ENCODE assay signal across 10 mouse cellular contexts in genomic region chr15:103011928-103012486, GRCm38 (mm10). TPM values are rescaled to one million over a fixed set of nuclear protein-coding genes. Genes with fewer than 3 reads are reported as not detected.
DNase-seq lines count a peak whose midpoint lies in the region; ATAC-seq and TF ChIP-seq lines count a peak whose summit lies in the region.
"Had no signal": no experiment of that assay in that cellular context is flagged by ENCODE, and none has a peak within 500 bp of the region (broad histone marks: within the 10 kb centered on the region; RNA-seq: fewer than 3 reads in every experiment).

No protein-coding gene starts in this region.

- TF ChIP-seq EP300 in liver, postnatal 0 days (IDR thresholded peaks at IDR 0.05; ENCODE audit: low read depth): no peak

- H3K9ac ChIP-seq in liver, embryonic 11.5 days (ENCODE audit: low read depth, low read length): peak overlapping the region; percentile 46
- H3K9ac ChIP-seq in liver, postnatal 0 days (replicated peaks): no peak overlapping the region
- peak overlapping the region; percentile 48 for H3K9ac ChIP-seq in intestine, embryonic 15.5 days
- peak overlapping the region; percentile 16; the same call in 1 of the 2 replicates for H3K9ac ChIP-seq in stomach, embryonic 15.5 days

- peak; percentile 43 for DNase-seq in embryo, embryonic 10 days (ENCODE audit: low spot score)
- no peak for DNase-seq in embryo, embryonic 9.5 days (ENCODE audit: extremely low spot score)
- DNase-seq in liver, embryonic 11.5 days (ENCODE audit: low spot score): no peak
- no peak for DNase-seq in liver, postnatal 0 days
- no peak for DNase-seq in layer of hippocampus, adult 9-10 months (ENCODE audit: low spot score)
- DNase-seq in frontal cortex, postnatal 36 days (ENCODE audit: low spot score in 2 of 2): no peak

- H3K4me1 ChIP-seq in liver, embryonic 11.5 days (replicated peaks; ENCODE audit: control insufficient read depth, insufficient read depth, low read length): no peaks in the 10 kb centered on the region
- no peaks in the 10 kb centered on the region for H3K4me1 ChIP-seq in liver, postnatal 0 days (ENCODE audit: insufficient read depth)
- H3K4me1 ChIP-seq in intestine, embryonic 15.5 days (replicated peaks): peaks cover 29% of the 10 kb centered on the region
- peaks cover 21% of the 10 kb centered on the region for H3K4me1 ChIP-seq in stomach, embryonic 15.5 days

- H3K27me3 ChIP-seq in liver, embryonic 11.5 days (replicated peaks; ENCODE audit: control insufficient read depth, insufficient read depth, low read length): peaks cover 99% of the 10 kb centered on the region
- H3K27me3 ChIP-seq in liver, postnatal 0 days (ENCODE audit: insufficient read depth, low read length): peaks cover 99% of the 10 kb centered on the region
- peaks cover 88% of the 10 kb centered on the region for H3K27me3 ChIP-seq in intestine, embryonic 15.5 days (replicated peaks)
- H3K27me3 ChIP-seq in stomach, embryonic 15.5 days (replicated peaks): peaks cover 81% of the 10 kb centered on the region

- 5% methylated on average over 26 of the region's 26 CpGs for WGBS in liver, embryonic 11.5 days
- 9% methylated on average over 26 of the region's 26 CpGs for whole genome bisulfite sequencing in liver, postnatal 0 days (ENCODE audit: insufficient replicate concordance)
- 16% methylated on average over 26 of the region's 26 CpGs for WGBS in intestine, embryonic 15.5 days
- WGBS in stomach, embryonic 15.5 days: 25% methylated on average over 26 of the region's 26 CpGs

- H3K9me3 ChIP-seq in liver, embryonic 11.5 days (ENCODE audit: control insufficient read depth, low read length): no peaks in the 10 kb centered on the region
- no peaks in the 10 kb centered on the region for H3K9me3 ChIP-seq in liver, postnatal 0 days (ENCODE audit: low read length)
- no peaks in the 10 kb centered on the region for H3K9me3 ChIP-seq in intestine, embryonic 15.5 days
- no peaks in the 10 kb centered on the region for H3K9me3 ChIP-seq in stomach, embryonic 15.5 days

- no peak for TF ChIP-seq CTCF in liver, postnatal 0 days (IDR thresholded peaks at IDR 0.05; ENCODE audit: low read depth)

- no peaks in the 10 kb centered on the region for H3K36me3 ChIP-seq in liver, embryonic 11.5 days (ENCODE audit: control insufficient read depth, insufficient read depth, low read length)
- no peaks in the 10 kb centered on the region for H3K36me3 ChIP-seq in liver, postnatal 0 days (replicated peaks; ENCODE audit: insufficient read depth, low read length)
- H3K36me3 ChIP-seq in intestine, embryonic 15.5 days: no peaks in the 10 kb centered on the region
- no peaks in the 10 kb centered on the region for H3K36me3 ChIP-seq in stomach, embryonic 15.5 days

- no peak for ATAC-seq in liver, embryonic 11.5 days (replicated peaks; ENCODE audit: low FRiP score)
- ATAC-seq in liver, postnatal 0 days: no peak
- ATAC-seq in intestine, embryonic 15.5 days: no peak
- ATAC-seq in stomach, embryonic 15.5 days (ENCODE audit: insufficient read depth, low FRiP score, low read depth): no peak

- peak overlapping the region; percentile 39 for H3K4me2 ChIP-seq in liver, embryonic 11.5 days
- H3K4me2 ChIP-seq in liver, postnatal 0 days (ENCODE audit: low read depth, low read length): no peak overlapping the region
- H3K4me2 ChIP-seq in intestine, embryonic 15.5 days (replicated peaks): peak overlapping the region; percentile 51
- H3K4me2 ChIP-seq in stomach, embryonic 15.5 days: peak overlapping the region; percentile 43

- peak overlapping the region; percentile 17 for H3K4me3 ChIP-seq in liver, embryonic 11.5 days (ENCODE audit: low read depth, low read length)
- no peak overlapping the region for H3K4me3 ChIP-seq in liver, postnatal 0 days (ENCODE audit: low read depth, low read length)
- H3K4me3 ChIP-seq in intestine, embryonic 15.5 days (replicated peaks): peak overlapping the region; percentile 28
- H3K4me3 ChIP-seq in stomach, embryonic 15.5 days (replicated peaks): peak overlapping the region; percentile 23; the same call in 1 of the 2 replicates

- H3K27ac ChIP-seq in liver, embryonic 11.5 days (ENCODE audit: low read depth, low read length): peak overlapping the region; percentile 7; the same call in 1 of the 2 replicates
- H3K27ac ChIP-seq in liver, postnatal 0 days (ENCODE audit: low read depth): no peak overlapping the region
- peak overlapping the region; percentile 51 for H3K27ac ChIP-seq in intestine, embryonic 15.5 days
- H3K27ac ChIP-seq in stomach, embryonic 15.5 days: peak overlapping the region; percentile 55

RNA-seq across cellular contexts. Expression of gene Hoxc4, which starts 6.7 kb away (rescaled TPM):
- polyA plus RNA-seq in liver, embryonic 11.5 days (2014; fragmentation: Nextera tagmentation; extraction: Ambion mirVana): 5.9 and 6.2 TPM in 2 replicates
- polyA plus RNA-seq in liver, postnatal 0 days (2015; fragmentation: Nextera tagmentation; extraction: Ambion mirVana): 0.07 and 0.11 TPM in 2 replicates
- 9.5 and 10.6 TPM in 2 replicates for polyA plus RNA-seq in intestine, embryonic 15.5 days (2015; fragmentation: Nextera tagmentation; extraction: Ambion mirVana)
- polyA plus RNA-seq in stomach, embryonic 15.5 days (2015; fragmentation: Nextera tagmentation; extraction: Ambion mirVana): 16.2 and 17.3 TPM in 2 replicates
- polyA plus RNA-seq: frontal cortex, adult 2 months had no signal

RNA-seq across cellular contexts. Expression of gene Hoxc6, which starts 13.9 kb away (rescaled TPM):
- 1.3 and 1.5 TPM in 2 replicates for polyA plus RNA-seq in liver, embryonic 11.5 days (2014; fragmentation: Nextera tagmentation; extraction: Ambion mirVana)
- polyA plus RNA-seq in liver, postnatal 0 days (2015; fragmentation: Nextera tagmentation; extraction: Ambion mirVana): not detected in 2 replicates
- polyA plus RNA-seq in intestine, embryonic 15.5 days (2015; fragmentation: Nextera tagmentation; extraction: Ambion mirVana): 5.7 and 6.1 TPM in 2 replicates
- polyA plus RNA-seq in stomach, embryonic 15.5 days (2015; fragmentation: Nextera tagmentation; extraction: Ambion mirVana): 2.6 and 4.7 TPM in 2 replicates
- polyA plus RNA-seq: frontal cortex, adult 2 months; liver, embryonic 16.5 days had no signal

RNA-seq across cellular contexts. Expression of gene Hoxc8, which starts 21.6 kb away (rescaled TPM):
- 1.3 and 1.9 TPM in 2 replicates for polyA plus RNA-seq in liver, embryonic 11.5 days (2014; fragmentation: Nextera tagmentation; extraction: Ambion mirVana)
- not detected in 2 replicates for polyA plus RNA-seq in liver, postnatal 0 days (2015; fragmentation: Nextera tagmentation; extraction: Ambion mirVana)
- 6.2 and 7.0 TPM in 2 replicates for polyA plus RNA-seq in intestine, embryonic 15.5 days (2015; fragmentation: Nextera tagmentation; extraction: Ambion mirVana)
- 1.4 and 1.9 TPM in 2 replicates for polyA plus RNA-seq in stomach, embryonic 15.5 days (2015; fragmentation: Nextera tagmentation; extraction: Ambion mirVana)
- polyA plus RNA-seq: frontal cortex, adult 2 months; liver, embryonic 16.5 days had no signal

RNA-seq across cellular contexts. Expression of gene Hoxc9, which starts 35.8 kb away (rescaled TPM):
- 0.22 and 0.49 TPM in 2 replicates for polyA plus RNA-seq in liver, embryonic 11.5 days (2014; fragmentation: Nextera tagmentation; extraction: Ambion mirVana)
- polyA plus RNA-seq in liver, postnatal 0 days (2015; fragmentation: Nextera tagmentation; extraction: Ambion mirVana): not detected in 2 replicates
- 1.3 and 1.4 TPM in 2 replicates for polyA plus RNA-seq in intestine, embryonic 15.5 days (2015; fragmentation: Nextera tagmentation; extraction: Ambion mirVana)
- 0.06 TPM in 1 of 2 replicates, not detected in the other for polyA plus RNA-seq in stomach, embryonic 15.5 days (2015; fragmentation: Nextera tagmentation; extraction: Ambion mirVana)
- polyA plus RNA-seq: frontal cortex, adult 2 months; liver, embryonic 16.5 days had no signal

RNA-seq across cellular contexts. Expression of gene Hoxc5, which starts 44.8 kb away (rescaled TPM):
- 4.1 and 5.3 TPM in 2 replicates for polyA plus RNA-seq in liver, embryonic 11.5 days (2014; fragmentation: Nextera tagmentation; extraction: Ambion mirVana)
- not detected in 2 replicates for polyA plus RNA-seq in liver, postnatal 0 days (2015; fragmentation: Nextera tagmentation; extraction: Ambion mirVana)
- 7.7 and 10.1 TPM in 2 replicates for polyA plus RNA-seq in intestine, embryonic 15.5 days (2015; fragmentation: Nextera tagmentation; extraction: Ambion mirVana)
- 13.6 and 16.2 TPM in 2 replicates for polyA plus RNA-seq in stomach, embryonic 15.5 days (2015; fragmentation: Nextera tagmentation; extraction: Ambion mirVana)
- polyA plus RNA-seq: frontal cortex, adult 2 months had no signal
